Mouse (Mus musculus) heart, embryonic 13.5 days (tissue): ENCODE measurements at regions not wholly inside any gene's neighbourhood (a gene's known extent, or its start where the extent isn't known, plus 50 kb on each side); places are given as distances from the start of the nearest gene placed in this dataset.
A peak's percentile ranks its signal among the peaks of the same experiment; 100 is the strongest.

Experiments
- ATAC-seq: fragments of 200-750 bp; cut with Nextera tagmentation; 2 replicates; pipeline ENCODE4 v1.8.0; 2017; ENCODE audit warnings: moderate TSS enrichment; ENCODE audit not compliant: insufficient number of reproducible peaks, low FRiP score, low TSS enrichment; ENCODE audit errors: extremely low read depth
- H3K27ac ChIP-seq: fragments of 300-500 bp; sonication (generic); replicated peaks from 2 replicates; pipeline ENCODE4 v1.5.1; 2015; ENCODE audit warnings: moderate library complexity, mild to moderate bottlenecking, inconsistent platforms
- H3K27me3 ChIP-seq: fragments of 300-500 bp; sonication (generic); replicated peaks from 2 replicates; pipeline ENCODE4 v1.6.1; 2015; ENCODE audit warnings: mild to moderate bottlenecking, inconsistent platforms
- H3K36me3 ChIP-seq: fragments of 300-500 bp; sonication (generic); 2 replicates; pipeline ENCODE4 v1.6.1; 2015; ENCODE audit warnings: mild to moderate bottlenecking, inconsistent platforms
- H3K4me1 ChIP-seq: fragments of 300-500 bp; sonication (generic); 2 replicates; pipeline ENCODE4 v1.6.1; 2015; ENCODE audit warnings: inconsistent platforms
- H3K4me2 ChIP-seq: fragments of 300-500 bp; sonication (generic); 2 replicates; pipeline ENCODE4 v1.6.1; 2015; ENCODE audit warnings: inconsistent platforms, mild to moderate bottlenecking, moderate library complexity
- H3K4me3 ChIP-seq: fragments of 300-500 bp; sonication (generic); 2 replicates; pipeline ENCODE4 v1.5.1; 2015; ENCODE audit warnings: moderate library complexity, mild to moderate bottlenecking, inconsistent platforms
- H3K9ac ChIP-seq: fragments of 300-500 bp; sonication (generic); 2 replicates; pipeline ENCODE4 v1.6.1; 2015; ENCODE audit warnings: inconsistent platforms, mild to moderate bottlenecking, moderate library complexity
- H3K9me3 ChIP-seq: fragments of 300-500 bp; sonication (generic); 2 replicates; pipeline ENCODE4 v1.6.1; 2016; ENCODE audit warnings: inconsistent platforms
- WGBS: fragments of 180-500 bp; shearing (Covaris S2); methylation state at CpG from one replicate; pipeline ENCODE4 v1.1.7; 2015; ENCODE audit warnings: mixed read lengths; 5-methylcytosine and 5-hydroxymethylcytosine counted together

- Histone ChIP-seq H3K36me3 (peaks cover 7% of the 10 kb centered on the region; the same call in 1 of the 2 replicates), H3K27ac (no peak overlapping the region), H3K4me3 (0 out of 2 replicates have a peak overlapping the region, but pooled peaks have one; percentile 82), H3K9ac (no peak overlapping the region), H3K4me2 (peak overlapping the region; percentile 80), H3K27me3 (no peaks in the 10 kb centered on the region), H3K9me3 (no peaks in the 10 kb centered on the region), H3K4me1 (peaks cover 36% of the 10 kb centered on the region)
- WGBS, result 56% methylated on average over 4 of the region's 4 CpGs
- no peak for ATAC-seq
Measured at GRCm38 (mm10) chr1:137901996-137902395, 273.5 kb downstream of the Ptprc start.

- H3K27ac ChIP-seq, result peak overlapping the region; percentile 97; the same call in 1 of the 2 replicates
- H3K4me1 ChIP-seq, result peaks cover 32% of the 10 kb centered on the region
- no peaks in the 10 kb centered on the region for H3K9me3 ChIP-seq
- WGBS, result 63% methylated on average over 5 of the region's 5 CpGs
- H3K4me2 ChIP-seq, result peak overlapping the region; percentile 80
- peaks cover 4% of the 10 kb centered on the region; the same call in 1 of the 2 replicates for H3K36me3 ChIP-seq
- no peaks in the 10 kb centered on the region for H3K27me3 ChIP-seq
- H3K4me3 ChIP-seq, result peak overlapping the region; percentile 82
- ATAC-seq, result no peak
- H3K9ac ChIP-seq, result peak overlapping the region; percentile 94
Measured at GRCm38 (mm10) chr1:137901211-137901610, 274.3 kb downstream of the Ptprc start.

- peaks cover 4% of the 10 kb centered on the region; the same call in 1 of the 2 replicates for H3K36me3 ChIP-seq
- H3K4me1 ChIP-seq, result peaks cover 29% of the 10 kb centered on the region
- H3K27me3 ChIP-seq, result no peaks in the 10 kb centered on the region
- H3K27ac ChIP-seq, result peak overlapping the region; percentile 97
- no peak for ATAC-seq
- peak overlapping the region; percentile 82 for H3K4me3 ChIP-seq
- no peaks in the 10 kb centered on the region for H3K9me3 ChIP-seq
- H3K9ac ChIP-seq, result peak overlapping the region; percentile 94
- WGBS, result 9% methylated on average over 8 of the region's 8 CpGs
- H3K4me2 ChIP-seq, result peak overlapping the region; percentile 80
Measured at GRCm38 (mm10) chr1:137900621-137901071, 274.9 kb downstream of the Ptprc start.

- Histone ChIP-seq H3K9ac (peak overlapping the region; percentile 94), H3K4me2 (peak overlapping the region; percentile 80), H3K27me3 (no peaks in the 10 kb centered on the region), H3K27ac (peak overlapping the region; percentile 97), H3K4me3 (peak overlapping the region; percentile 82), H3K36me3 (peaks cover 4% of the 10 kb centered on the region; the same call in 1 of the 2 replicates), H3K9me3 (no peaks in the 10 kb centered on the region), H3K4me1 (peaks cover 23% of the 10 kb centered on the region)
- WGBS, result 3% methylated on average over 14 of the region's 14 CpGs
- peak; percentile 72 for ATAC-seq
Measured at GRCm38 (mm10) chr1:137899916-137900601, 275.4 kb downstream of the Ptprc start.

- no peaks in the 10 kb centered on the region for H3K27me3 ChIP-seq
- peak overlapping the region; percentile 94 for H3K9ac ChIP-seq
- ATAC-seq, result no peak
- 13% methylated on average over 6 of the region's 6 CpGs for WGBS
- peak overlapping the region; percentile 80 for H3K4me2 ChIP-seq
- no peaks in the 10 kb centered on the region for H3K9me3 ChIP-seq
- H3K4me3 ChIP-seq, result peak overlapping the region; percentile 82
- H3K27ac ChIP-seq, result peak overlapping the region; percentile 97
- H3K36me3 ChIP-seq, result peaks cover 4% of the 10 kb centered on the region; the same call in 1 of the 2 replicates
- peaks cover 23% of the 10 kb centered on the region for H3K4me1 ChIP-seq
Measured at GRCm38 (mm10) chr1:137899305-137899704, 276.2 kb downstream of the Ptprc start.

GRCm38 (mm10) chr1:137898891-137899290 lies 276.6 kb downstream of the Ptprc start:
- Histone ChIP-seq H3K4me1 (peaks cover 24% of the 10 kb centered on the region), H3K4me2 (peak overlapping the region; percentile 80), H3K27me3 (no peaks in the 10 kb centered on the region), H3K9ac (peak overlapping the region; percentile 94), H3K27ac (peak overlapping the region; percentile 97), H3K9me3 (no peaks in the 10 kb centered on the region), H3K36me3 (peaks cover 4% of the 10 kb centered on the region; the same call in 1 of the 2 replicates), H3K4me3 (peak overlapping the region; percentile 82)
- ATAC-seq, result no peak
- WGBS, result 4% methylated on average over 3 of the region's 3 CpGs

GRCm38 (mm10) chr1:137898397-137898796 lies 277.1 kb downstream of the Ptprc start:
- peak; percentile 78 for ATAC-seq
- H3K4me3 ChIP-seq, result peak overlapping the region; percentile 82
- H3K27me3 ChIP-seq, result no peaks in the 10 kb centered on the region
- peaks cover 25% of the 10 kb centered on the region for H3K4me1 ChIP-seq
- H3K9me3 ChIP-seq, result no peaks in the 10 kb centered on the region
- WGBS, result under 1% methylated on average over 11 of the region's 11 CpGs
- H3K9ac ChIP-seq, result peak overlapping the region; percentile 94
- H3K36me3 ChIP-seq, result peaks cover 4% of the 10 kb centered on the region; the same call in 1 of the 2 replicates
- peak overlapping the region; percentile 80 for H3K4me2 ChIP-seq
- peak overlapping the region; percentile 97 for H3K27ac ChIP-seq

GRCm38 (mm10) chr1:137881656-137882055 lies 293.9 kb downstream of the Ptprc start:
- no peak overlapping the region for H3K9ac ChIP-seq
- no peak for ATAC-seq
- H3K4me2 ChIP-seq, result no peak overlapping the region
- no peaks in the 10 kb centered on the region for H3K9me3 ChIP-seq
- no peaks in the 10 kb centered on the region for H3K27me3 ChIP-seq
- WGBS, result 40% methylated on average over 3 of the region's 3 CpGs
- H3K4me1 ChIP-seq, result no peaks in the 10 kb centered on the region
- no peak overlapping the region for H3K27ac ChIP-seq
- no peak overlapping the region for H3K4me3 ChIP-seq
- no peaks in the 10 kb centered on the region for H3K36me3 ChIP-seq

GRCm38 (mm10) chr1:137874361-137874760 lies 301.1 kb downstream of the Ptprc start:
- Histone ChIP-seq H3K27ac (no peak overlapping the region), H3K9me3 (no peaks in the 10 kb centered on the region), H3K27me3 (no peaks in the 10 kb centered on the region), H3K9ac (no peak overlapping the region), H3K4me3 (no peak overlapping the region), H3K4me2 (no peak overlapping the region), H3K4me1 (no peaks in the 10 kb centered on the region), H3K36me3 (no peaks in the 10 kb centered on the region)
- ATAC-seq, result no peak
- WGBS, result 51% methylated on average over 2 of the region's 2 CpGs

GRCm38 (mm10) chr1:137873628-137874027 lies 301.9 kb downstream of the Ptprc start:
- no peak for ATAC-seq
- Histone ChIP-seq H3K9me3 (no peaks in the 10 kb centered on the region), H3K27me3 (no peaks in the 10 kb centered on the region), H3K9ac (no peak overlapping the region), H3K36me3 (no peaks in the 10 kb centered on the region), H3K4me1 (no peaks in the 10 kb centered on the region), H3K4me3 (no peak overlapping the region), H3K27ac (no peak overlapping the region), H3K4me2 (no peak overlapping the region)
- 65% methylated on average over 1 of the region's 1 CpGs for WGBS

- no peak overlapping the region for H3K4me2 ChIP-seq
- no peak overlapping the region for H3K9ac ChIP-seq
- WGBS, result 69% methylated on average over 1 of the region's 1 CpGs
- H3K27me3 ChIP-seq, result no peaks in the 10 kb centered on the region
- no peak overlapping the region for H3K27ac ChIP-seq
- H3K36me3 ChIP-seq, result no peaks in the 10 kb centered on the region
- H3K9me3 ChIP-seq, result no peaks in the 10 kb centered on the region
- H3K4me1 ChIP-seq, result no peaks in the 10 kb centered on the region
- H3K4me3 ChIP-seq, result no peak overlapping the region
- no peak for ATAC-seq
Measured at GRCm38 (mm10) chr1:137865030-137865429, 310.5 kb downstream of the Ptprc start.

- H3K9ac ChIP-seq, result no peak overlapping the region
- no peaks in the 10 kb centered on the region for H3K9me3 ChIP-seq
- no peaks in the 10 kb centered on the region for H3K27me3 ChIP-seq
- no peak for ATAC-seq
- H3K4me1 ChIP-seq, result no peaks in the 10 kb centered on the region
- no peak overlapping the region for H3K27ac ChIP-seq
- 82% methylated on average over 7 of the region's 7 CpGs for WGBS
- H3K4me2 ChIP-seq, result no peak overlapping the region
- H3K36me3 ChIP-seq, result no peaks in the 10 kb centered on the region
- no peak overlapping the region for H3K4me3 ChIP-seq
Measured at GRCm38 (mm10) chr1:137863506-137863905, 312.0 kb downstream of the Ptprc start.
